9 mouse cellular contexts compared by ENCODE assay signal in genomic region chr16:10489483-10489882, GRCm38 (mm10). TPM values are rescaled to one million over a fixed set of nuclear protein-coding genes. Genes with fewer than 3 reads are reported as not detected.
DNase-seq lines count a peak whose midpoint lies in the region; ATAC-seq and TF ChIP-seq lines count a peak whose summit lies in the region.
"Had no signal": no experiment of that assay in that cellular context is flagged by ENCODE, and none has a peak within 500 bp of the region (broad histone marks: within the 10 kb centered on the region; RNA-seq: fewer than 3 reads in every experiment).

No protein-coding gene starts in this region.

- no peak overlapping the region for H3K9ac ChIP-seq in heart, embryonic 15.5 days
- H3K9ac ChIP-seq in intestine, embryonic 16.5 days (ENCODE audit: low read depth, low read length) = 0 out of 2 replicates have a peak overlapping the region, but pooled peaks have one; percentile 30
- no peak overlapping the region for H3K9ac ChIP-seq in midbrain, embryonic 15.5 days

- H3K9me3 ChIP-seq in heart, embryonic 15.5 days (replicated peaks) = no peaks in the 10 kb centered on the region
- no peaks in the 10 kb centered on the region for H3K9me3 ChIP-seq in intestine, embryonic 16.5 days (ENCODE audit: control insufficient read depth, low read length)
- H3K9me3 ChIP-seq in midbrain, embryonic 15.5 days = no peaks in the 10 kb centered on the region

- peaks cover 28% of the 10 kb centered on the region for H3K27me3 ChIP-seq in heart, embryonic 15.5 days
- peaks cover 19% of the 10 kb centered on the region; the same call in 1 of the 2 replicates for H3K27me3 ChIP-seq in intestine, embryonic 16.5 days (replicated peaks; ENCODE audit: control insufficient read depth, insufficient read depth, low read length)
- H3K27me3 ChIP-seq in midbrain, embryonic 15.5 days (replicated peaks) = no peaks in the 10 kb centered on the region

- no peak for ATAC-seq in heart, embryonic 15.5 days (replicated peaks; ENCODE audit: insufficient number of reproducible peaks, insufficient read depth, low FRiP score, low read depth)
- ATAC-seq in intestine, embryonic 16.5 days = no peak
- no peak for ATAC-seq in midbrain, embryonic 15.5 days (replicated peaks)

- DNase-seq in heart, adult 18-20 months = no peak
- DNase-seq in layer of hippocampus, postnatal 14 days (ENCODE audit: low spot score in 2 of 2) = no peak
- no peak for DNase-seq in natural killer cell, adult 2 months (ENCODE audit: low spot score in 2 of 2)
- DNase-seq in right cerebral cortex, postnatal 10 days (ENCODE audit: low spot score in 2 of 2) = no peak

- WGBS in heart, embryonic 15.5 days = 3% methylated on average over 9 of the region's 9 CpGs
- 4% methylated on average over 9 of the region's 9 CpGs for WGBS in intestine, embryonic 16.5 days
- WGBS in midbrain, embryonic 15.5 days = 10% methylated on average over 9 of the region's 9 CpGs

- H3K4me1 ChIP-seq in heart, embryonic 15.5 days (replicated peaks) = peaks cover 11% of the 10 kb centered on the region
- peaks cover 28% of the 10 kb centered on the region for H3K4me1 ChIP-seq in bone marrow macrophage, adult 2 months (ENCODE audit: control insufficient read depth, insufficient read depth, low read length)
- no peaks in the 10 kb centered on the region for H3K4me1 ChIP-seq in intestine, embryonic 16.5 days (ENCODE audit: control insufficient read depth, insufficient read depth, low read length)
- 0 out of 2 replicates have a peak, but pooled peaks cover 6% of the 10 kb centered on the region for H3K4me1 ChIP-seq in midbrain, embryonic 15.5 days

- no peak for TF ChIP-seq POLR2A in bone marrow macrophage, adult 2 months (IDR thresholded peaks at IDR 0.05; ENCODE audit: borderline replicate concordance, low read depth, low read length)

- H3K27ac ChIP-seq in heart, embryonic 15.5 days = no peak overlapping the region
- no peak overlapping the region for H3K27ac ChIP-seq in bone marrow macrophage, adult 2 months (ENCODE audit: insufficient read depth, low read depth, low read length)
- H3K27ac ChIP-seq in intestine, embryonic 16.5 days (ENCODE audit: low read length) = no peak overlapping the region
- H3K27ac ChIP-seq in midbrain, embryonic 15.5 days = no peak overlapping the region

- peak overlapping the region; percentile 57 for H3K4me2 ChIP-seq in heart, embryonic 15.5 days
- peak overlapping the region; percentile 42 for H3K4me2 ChIP-seq in intestine, embryonic 16.5 days (ENCODE audit: low read depth, low read length)
- H3K4me2 ChIP-seq in midbrain, embryonic 15.5 days = peak overlapping the region; percentile 33

- peak overlapping the region; percentile 34 for H3K4me3 ChIP-seq in heart, embryonic 15.5 days
- peak overlapping the region; percentile 33 for H3K4me3 ChIP-seq in bone marrow macrophage, adult 2 months (ENCODE audit: insufficient read depth, low read length)
- H3K4me3 ChIP-seq in intestine, embryonic 16.5 days (ENCODE audit: low read length) = peak overlapping the region; percentile 20; the same call in 1 of the 2 replicates
- no peak overlapping the region for H3K4me3 ChIP-seq in midbrain, embryonic 15.5 days

- no peaks in the 10 kb centered on the region for H3K36me3 ChIP-seq in heart, embryonic 15.5 days
- no peaks in the 10 kb centered on the region for H3K36me3 ChIP-seq in intestine, embryonic 16.5 days (ENCODE audit: control insufficient read depth, insufficient read depth, low read length)
- no peaks in the 10 kb centered on the region for H3K36me3 ChIP-seq in midbrain, embryonic 15.5 days (replicated peaks)

- no peak for TF ChIP-seq CTCF in bone marrow macrophage, adult 2 months (IDR thresholded peaks at IDR 0.05; ENCODE audit: low read depth, low read length)

RNA-seq across cellular contexts. Expression of gene Ciita, which starts 9.6 kb away (rescaled TPM):
- 0.53 and 2.4 TPM in 2 replicates for polyA plus RNA-seq in heart, embryonic 15.5 days (2015; fragmentation: Nextera tagmentation; extraction: Ambion mirVana)
- total RNA-seq in heart, adult 18-20 months (2021) = 1 to 10 TPM; 1.3 to 3.9 TPM
- polyA plus RNA-seq in bone marrow macrophage, adult 2 months (2012; ENCODE audit: insufficient read depth, insufficient read length, missing spikeins) = 59.0 and 67.4 TPM in 2 replicates
- polyA plus RNA-seq in intestine, embryonic 16.5 days (2015; fragmentation: Nextera tagmentation; extraction: Ambion mirVana) = 0.49 and 0.77 TPM in 2 replicates
- 0.39 and 0.95 TPM in 2 replicates for polyA plus RNA-seq in midbrain, embryonic 15.5 days (2015; fragmentation: Nextera tagmentation; extraction: Ambion mirVana)
- under 1 TPM in 1 of 2 experiments, not detected in 1; 0.38 TPM for total RNA-seq in layer of hippocampus, postnatal 14 days (2021)
- total RNA-seq: MEL had no signal

RNA-seq across cellular contexts. Expression of gene Tvp23a, which starts 42.3 kb away (rescaled TPM):
- 3.4 and 5.4 TPM in 2 replicates for polyA plus RNA-seq in heart, embryonic 15.5 days (2015; fragmentation: Nextera tagmentation; extraction: Ambion mirVana)
- total RNA-seq in heart, adult 18-20 months (2021) = under 1 TPM; 0.10 to 0.26 TPM
- not detected in 2 replicates for polyA plus RNA-seq in bone marrow macrophage, adult 2 months (2012; ENCODE audit: insufficient read depth, insufficient read length, missing spikeins)
- polyA plus RNA-seq in intestine, embryonic 16.5 days (2015; fragmentation: Nextera tagmentation; extraction: Ambion mirVana) = 6.5 and 6.8 TPM in 2 replicates
- 54.4 and 54.7 TPM in 2 replicates for polyA plus RNA-seq in midbrain, embryonic 15.5 days (2015; fragmentation: Nextera tagmentation; extraction: Ambion mirVana)
- 10 to 100 TPM; 30.4 to 32.0 TPM for total RNA-seq in layer of hippocampus, postnatal 14 days (2021)

RNA-seq across cellular contexts. Expression of gene Dexi, which starts 53.4 kb away (rescaled TPM):
- 15.0 and 19.7 TPM in 2 replicates for polyA plus RNA-seq in heart, embryonic 15.5 days (2015; fragmentation: Nextera tagmentation; extraction: Ambion mirVana)
- total RNA-seq in heart, adult 18-20 months (2021) = 10 to 100 TPM; 29.7 to 33.3 TPM
- 16.1 and 18.1 TPM in 2 replicates for polyA plus RNA-seq in bone marrow macrophage, adult 2 months (2012; ENCODE audit: insufficient read depth, insufficient read length, missing spikeins)
- 2.9 and 6.7 TPM in 2 replicates for polyA plus RNA-seq in intestine, embryonic 16.5 days (2015; fragmentation: Nextera tagmentation; extraction: Ambion mirVana)
- polyA plus RNA-seq in midbrain, embryonic 15.5 days (2015; fragmentation: Nextera tagmentation; extraction: Ambion mirVana) = 17.1 and 17.8 TPM in 2 replicates
- total RNA-seq in layer of hippocampus, postnatal 14 days (2021) = 10 to 100 TPM; 45.7 to 46.9 TPM

RNA-seq across cellular contexts. Expression of gene Clec16a, which starts 55.7 kb away (rescaled TPM):
- 29.9 and 30.4 TPM in 2 replicates for polyA plus RNA-seq in heart, embryonic 15.5 days (2015; fragmentation: Nextera tagmentation; extraction: Ambion mirVana)
- 10 to 100 TPM; 54.5 to 57.2 TPM for total RNA-seq in heart, adult 18-20 months (2021)
- 15.3 and 15.8 TPM in 2 replicates for polyA plus RNA-seq in bone marrow macrophage, adult 2 months (2012; ENCODE audit: insufficient read depth, insufficient read length, missing spikeins)
- 22.1 and 24.3 TPM in 2 replicates for polyA plus RNA-seq in intestine, embryonic 16.5 days (2015; fragmentation: Nextera tagmentation; extraction: Ambion mirVana)
- 73.9 and 89.0 TPM in 2 replicates for polyA plus RNA-seq in midbrain, embryonic 15.5 days (2015; fragmentation: Nextera tagmentation; extraction: Ambion mirVana)
- total RNA-seq in layer of hippocampus, postnatal 14 days (2021) = 10 to 100 TPM; 72.6 to 77.5 TPM

Comparison
In these comparisons a context has a peak if more than half of its experiments do, and no peak if none do; other contexts are left out.
1. RNA of gene Ciita, which starts 9.6 kb away (polyA plus RNA-seq): 59.0 to 67.4 TPM in bone marrow macrophage, adult 2 months; 0.53 to 2.4 TPM in heart, embryonic 15.5 days, 0.49 to 0.77 TPM in intestine, embryonic 16.5 days and 0.39 to 0.95 TPM in midbrain, embryonic 15.5 days; every median in the first group is over 10 times any median in the second.
2. Peak in every context shown above with its lines, with median percentiles within 50 percentile points of each other: H3K4me2 ChIP-seq.